Mouse (Mus musculus) cerebellum, adult 9-10 months (tissue): ENCODE measurements around the gene Fshr.
"Not testable (repeated sequence)": the region's sequence is repeated elsewhere in the genome, so short reads cannot be mapped to it uniquely, and the experiment has no call there.

Experiments used
- DNase-seq: peaks from one replicate; pipeline ENCODE4 v3.0.0; 2022

The Fshr gene

DNA sequence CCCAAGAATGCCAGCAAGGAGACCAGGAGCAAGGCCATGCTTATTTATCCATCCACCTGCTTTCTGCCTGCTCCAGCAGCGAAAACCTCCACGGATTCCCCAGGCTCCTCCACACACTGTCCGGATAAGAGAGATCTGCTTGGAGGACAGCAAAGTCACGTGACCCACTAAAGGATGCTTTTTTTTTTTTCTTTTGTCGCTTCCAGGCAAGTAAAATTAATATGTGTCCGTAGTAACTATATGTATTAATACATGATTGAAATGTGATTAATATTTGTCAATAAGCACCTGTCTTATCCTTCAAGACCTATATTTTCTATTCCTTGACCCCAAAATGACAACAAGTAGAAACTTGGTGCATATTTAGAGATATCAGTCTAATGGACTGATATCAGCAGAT, at the start of gene Fshr:
Gene Fshr (minus strand): TSS at position 101 of the 400 bp plus-strand sequence.
- DNase-seq, result no peak

DNA sequence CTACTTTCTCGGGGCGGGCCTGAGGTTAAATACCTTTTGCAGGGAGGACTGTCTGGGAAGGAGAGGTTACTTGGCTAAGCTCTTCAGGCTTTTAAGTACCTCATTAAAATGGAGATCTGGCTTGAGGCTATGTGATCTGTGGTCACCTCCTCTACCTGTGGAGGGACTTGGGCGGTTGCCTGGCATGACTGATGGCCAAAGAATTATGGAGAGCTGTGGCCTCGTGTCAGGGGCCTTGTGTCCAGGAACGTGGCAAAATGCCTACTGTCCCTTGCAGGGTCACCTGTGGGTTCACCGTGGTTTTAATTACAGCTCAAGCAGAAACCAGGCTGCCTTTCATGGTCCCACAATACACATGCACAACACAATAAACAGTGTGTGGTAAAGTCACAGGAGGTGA, 1.7 kb upstream of the Fshr start:
- DNase-seq, result no peak

DNA sequence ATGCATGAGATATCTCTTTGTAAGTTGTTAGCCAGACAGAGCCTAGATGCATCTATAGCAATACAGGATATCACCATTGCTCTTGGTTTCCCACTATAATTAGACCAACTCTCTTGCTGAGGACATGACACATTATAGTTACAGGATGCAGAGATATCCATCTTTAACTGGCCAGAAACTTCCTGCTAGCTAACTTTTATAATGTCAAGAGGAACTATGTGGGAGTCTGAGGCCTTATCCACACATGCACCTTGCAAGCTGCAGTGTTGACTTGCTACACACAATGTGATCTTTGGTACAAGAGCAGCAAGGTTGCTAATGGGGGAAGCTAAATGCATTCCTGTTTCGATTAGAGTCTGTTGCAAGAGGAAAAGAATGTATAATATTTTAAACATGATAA, 26.9 kb downstream of the Fshr start:
- no peak for DNase-seq

DNA sequence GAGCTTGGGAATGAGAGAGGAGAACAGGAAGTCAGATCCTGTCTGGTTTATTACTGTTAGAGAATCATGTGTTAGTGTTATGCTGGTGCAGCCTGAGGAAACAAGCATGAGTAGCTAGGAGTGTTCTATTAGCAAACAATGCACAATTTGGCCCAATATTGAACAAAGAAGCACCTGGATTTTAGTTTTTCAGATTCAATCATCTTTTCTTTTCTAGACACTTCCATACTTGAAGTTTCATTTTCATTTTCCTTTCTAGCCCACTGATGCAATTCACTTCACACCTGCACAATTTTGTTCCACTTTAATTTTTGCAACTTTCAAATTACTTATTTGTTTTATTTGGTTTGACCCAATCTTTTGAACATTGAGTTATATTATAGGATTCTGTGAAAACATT, 35.7 kb downstream of the Fshr start:
- DNase-seq, result no peak

DNA sequence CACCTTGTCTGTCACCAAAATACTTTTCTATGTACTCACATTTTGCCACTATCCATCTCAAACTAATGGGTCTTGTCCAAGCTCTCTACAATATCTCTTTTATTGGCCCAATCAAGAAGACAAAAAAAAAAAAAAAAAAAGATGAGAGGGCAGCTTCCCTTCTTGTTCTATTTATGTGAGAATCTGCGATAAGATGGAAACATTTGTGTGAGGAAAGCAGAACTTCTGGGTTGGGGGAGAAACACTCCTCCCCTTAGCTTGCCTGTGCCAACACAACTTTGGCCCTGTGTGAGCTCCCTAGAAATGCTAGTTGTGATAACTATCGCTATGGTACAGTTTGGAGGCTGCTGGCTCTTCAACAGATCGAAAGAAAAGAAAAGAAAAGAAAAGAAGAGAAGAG, 38.0 kb downstream of the Fshr start:
- no peak for DNase-seq

DNA sequence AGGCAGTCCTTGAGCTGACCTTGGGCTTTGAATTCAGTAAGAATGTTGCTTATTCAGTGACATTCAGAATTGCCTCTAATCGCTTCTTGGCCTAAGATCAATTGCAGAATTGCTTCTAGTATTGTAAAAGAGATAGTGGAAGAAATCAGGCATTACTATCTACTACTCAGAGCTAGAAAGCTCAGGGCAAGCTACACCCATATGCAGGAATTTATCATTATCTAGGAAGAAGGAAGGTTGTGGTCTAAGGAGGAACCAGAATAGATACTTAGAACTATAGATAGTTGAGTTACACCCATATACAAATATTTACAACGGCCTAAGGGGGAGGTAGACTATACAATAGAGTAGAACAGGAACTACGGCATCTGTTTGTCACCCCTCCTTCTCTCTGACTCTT, 41.1 kb downstream of the Fshr start:
- not testable (repeated sequence) for DNase-seq

DNA sequence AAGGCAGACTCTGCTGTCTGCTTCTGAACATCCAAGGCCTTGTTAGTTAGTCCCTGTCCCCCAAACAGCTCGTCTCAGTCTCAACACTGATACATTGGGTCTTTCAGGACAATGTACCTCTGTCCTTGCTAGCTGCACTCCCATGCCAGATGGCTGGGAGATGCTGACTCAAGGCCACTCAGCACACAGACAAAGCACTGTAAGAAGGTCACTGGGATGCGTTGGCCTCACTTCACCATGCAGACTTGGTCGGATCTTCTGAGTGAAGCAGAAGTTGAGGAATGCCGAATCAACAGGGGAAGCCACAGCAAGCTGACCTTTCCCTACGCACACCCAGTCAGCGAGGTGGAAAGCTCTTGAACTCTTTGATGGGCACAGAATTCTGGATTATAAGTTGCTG, 55.7 kb downstream of the Fshr start:
- DNase-seq, result no peak

DNA sequence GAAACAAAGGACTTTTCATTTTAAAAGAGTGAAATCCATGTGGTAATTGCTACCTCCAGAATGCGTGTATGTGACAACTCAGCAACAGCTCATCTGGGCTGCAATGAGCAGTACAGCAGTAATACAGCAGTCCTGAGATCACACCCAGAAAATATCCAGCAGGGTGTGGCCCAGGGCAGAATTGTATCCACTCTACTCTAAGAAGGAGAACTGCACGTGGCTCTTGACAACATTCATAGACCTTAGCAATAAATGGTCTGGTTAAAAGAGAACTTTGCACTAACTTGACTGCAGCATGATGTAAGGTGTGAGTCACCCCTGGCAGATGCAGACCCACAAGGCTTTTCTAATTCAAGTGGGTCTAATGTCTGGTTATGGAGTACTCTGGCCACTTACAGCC, 80.5 kb downstream of the Fshr start:
- DNase-seq, result no peak

DNA sequence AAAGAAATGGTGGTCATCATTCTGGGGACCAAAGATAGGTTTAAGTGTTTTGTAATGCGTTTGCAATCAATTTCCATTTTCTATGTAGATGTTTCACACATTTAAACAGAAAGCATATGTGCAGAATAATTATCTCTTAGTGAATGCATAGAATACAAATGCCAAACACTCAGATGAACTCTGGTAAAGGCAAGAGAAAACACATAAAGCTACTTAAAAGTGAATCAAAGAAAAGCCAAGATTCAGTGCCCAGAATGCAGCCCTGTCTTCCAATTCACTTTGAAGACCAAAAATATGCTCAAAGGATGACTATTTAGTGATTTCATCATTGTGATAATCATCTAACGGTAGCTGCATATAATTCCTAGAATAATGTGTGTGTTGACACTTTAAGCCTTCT, 81.2 kb downstream of the Fshr start:
- DNase-seq, result no peak

DNA sequence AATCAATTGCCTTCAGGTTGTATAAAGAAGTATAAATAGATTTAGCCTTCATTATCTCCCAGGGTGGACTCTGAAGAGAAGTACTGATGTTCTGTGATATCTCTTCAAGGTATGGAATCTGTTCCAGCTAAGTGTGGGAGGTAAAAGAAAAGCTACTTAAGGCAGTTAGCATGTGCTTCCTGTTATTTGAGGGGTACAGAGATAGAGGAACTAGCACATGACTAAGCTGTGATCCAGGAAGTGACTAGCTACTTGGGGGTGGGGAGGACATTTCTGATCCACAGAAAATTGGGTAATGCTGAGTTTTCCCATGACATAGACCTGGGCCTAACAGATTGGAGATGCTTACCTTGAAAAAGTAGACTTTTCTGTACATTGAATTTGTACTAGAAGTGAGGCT, 86.5 kb downstream of the Fshr start:
- no peak for DNase-seq

DNA sequence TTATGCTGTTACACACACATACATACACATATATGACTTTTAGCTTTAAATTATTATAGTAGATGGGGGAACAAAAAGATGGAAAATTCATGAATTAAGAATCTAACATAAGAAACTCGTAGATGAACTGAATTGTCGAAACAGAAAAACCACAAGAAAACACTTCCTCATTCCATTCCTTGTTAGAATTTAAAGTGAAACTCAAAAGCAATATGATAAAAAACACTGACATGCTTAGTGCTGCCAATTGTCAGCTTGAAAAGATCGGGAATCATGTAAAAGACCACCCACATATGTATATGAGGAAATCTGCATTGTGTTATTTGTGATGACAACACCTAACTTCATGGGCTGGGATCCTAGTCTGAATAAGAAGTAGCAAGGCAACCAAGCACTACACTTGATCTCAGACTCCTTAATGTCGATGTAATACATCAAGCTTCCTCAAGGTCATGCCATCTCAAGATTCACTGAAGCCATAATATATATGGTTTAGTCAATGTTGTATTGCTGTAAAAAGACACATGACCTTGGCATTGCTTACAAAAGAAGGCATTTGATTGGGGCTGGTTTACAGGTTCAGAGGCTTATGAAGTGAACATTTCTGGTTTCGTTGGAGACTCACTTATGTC, 99.6 kb downstream of the Fshr start:
- DNase-seq, result no peak

DNA sequence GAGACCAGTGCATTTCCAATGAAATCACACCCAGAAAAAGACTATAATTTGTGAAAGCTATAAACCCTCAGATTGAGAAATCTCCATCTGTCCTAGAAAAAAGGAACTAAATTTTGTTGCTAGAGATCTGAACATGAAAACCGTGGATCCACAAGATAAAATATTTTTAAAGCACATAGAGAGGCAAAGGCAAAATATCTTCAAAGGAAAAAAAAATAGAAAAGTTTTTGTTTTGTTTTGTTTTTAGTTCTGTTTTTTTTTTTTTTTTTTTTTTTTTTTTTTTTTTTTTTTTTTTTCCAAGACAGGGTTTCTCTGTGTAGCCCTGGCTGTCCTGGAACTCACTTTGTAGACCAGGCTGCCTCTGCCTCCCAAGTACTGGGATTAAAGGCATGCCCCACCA, 100.7 kb downstream of the Fshr start:
- DNase-seq, result not testable (repeated sequence)

DNA sequence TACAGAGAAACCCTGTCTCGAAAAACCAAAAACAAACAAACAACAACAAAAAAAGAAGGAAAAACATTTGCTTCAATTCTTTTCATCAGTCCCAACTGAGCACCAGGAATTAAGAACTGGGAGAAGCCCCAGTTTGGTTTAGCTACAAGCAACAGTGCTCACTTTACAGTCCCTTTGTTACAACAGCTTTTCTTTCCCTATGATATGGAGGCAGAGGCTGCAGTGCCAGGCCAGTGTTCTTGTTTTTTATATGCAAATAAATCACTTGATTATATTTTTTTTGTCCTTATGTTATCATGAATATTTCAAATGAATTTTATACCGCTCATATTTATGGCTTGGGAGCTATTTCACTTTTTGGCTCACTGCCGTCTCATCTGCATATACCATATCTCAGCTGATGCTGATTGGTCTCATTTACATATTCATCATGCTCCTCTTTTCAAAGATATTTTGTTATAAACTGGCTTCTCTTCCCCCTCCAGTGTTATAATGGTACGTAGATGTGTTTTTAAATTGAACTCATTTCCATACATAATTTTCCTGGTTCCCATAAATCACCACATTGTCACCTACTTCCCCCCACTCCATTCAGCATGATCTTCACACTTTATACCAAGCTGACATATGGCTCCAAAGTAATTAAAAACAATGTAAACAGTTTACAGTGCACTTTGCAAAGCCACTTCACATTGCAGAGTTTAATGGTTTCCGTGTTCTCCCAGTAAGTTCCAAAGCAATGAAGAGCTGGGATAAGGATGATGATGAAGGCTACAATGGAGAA, 110.6 kb downstream of the Fshr start:
- no peak for DNase-seq

DNA sequence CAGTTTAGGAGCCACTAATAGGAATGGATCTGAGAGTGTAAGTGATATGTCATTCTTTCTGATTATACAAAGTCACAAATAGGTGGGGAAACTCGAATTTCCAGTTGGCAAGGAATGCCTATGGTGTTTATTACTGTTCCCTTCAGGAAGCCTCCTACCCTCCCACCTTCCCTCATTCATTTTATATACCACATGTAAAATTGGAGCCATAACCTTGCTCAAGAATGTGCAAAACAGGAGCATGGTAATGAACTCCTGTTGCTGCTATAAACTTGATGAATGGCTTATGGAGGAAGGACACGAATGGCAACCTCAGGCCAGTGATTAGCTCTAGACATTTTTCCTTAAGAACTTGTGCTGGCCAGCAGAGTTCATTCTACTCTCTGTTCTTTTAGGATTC, 117.6 kb downstream of the Fshr start:
- DNase-seq, result no peak

DNA sequence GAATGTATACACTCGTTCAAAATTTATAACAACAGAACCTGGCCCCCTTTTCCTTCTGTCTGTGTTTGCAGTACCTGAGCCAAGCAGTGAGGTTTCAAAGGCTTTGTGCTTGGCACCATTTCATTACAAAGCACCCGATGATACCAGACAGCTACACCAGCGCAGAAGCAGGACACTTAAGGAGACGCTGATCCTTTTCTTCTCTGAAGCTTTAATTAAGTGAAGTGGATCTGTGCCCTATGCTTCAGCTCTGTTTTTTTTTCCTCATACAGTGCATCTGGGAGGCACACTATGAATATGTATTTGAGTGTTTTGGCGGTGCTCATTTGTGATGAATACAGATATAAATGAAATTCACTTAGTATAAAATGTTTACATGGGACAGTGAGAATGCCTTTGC, 120.8 kb downstream of the Fshr start:
- DNase-seq, result no peak

DNA sequence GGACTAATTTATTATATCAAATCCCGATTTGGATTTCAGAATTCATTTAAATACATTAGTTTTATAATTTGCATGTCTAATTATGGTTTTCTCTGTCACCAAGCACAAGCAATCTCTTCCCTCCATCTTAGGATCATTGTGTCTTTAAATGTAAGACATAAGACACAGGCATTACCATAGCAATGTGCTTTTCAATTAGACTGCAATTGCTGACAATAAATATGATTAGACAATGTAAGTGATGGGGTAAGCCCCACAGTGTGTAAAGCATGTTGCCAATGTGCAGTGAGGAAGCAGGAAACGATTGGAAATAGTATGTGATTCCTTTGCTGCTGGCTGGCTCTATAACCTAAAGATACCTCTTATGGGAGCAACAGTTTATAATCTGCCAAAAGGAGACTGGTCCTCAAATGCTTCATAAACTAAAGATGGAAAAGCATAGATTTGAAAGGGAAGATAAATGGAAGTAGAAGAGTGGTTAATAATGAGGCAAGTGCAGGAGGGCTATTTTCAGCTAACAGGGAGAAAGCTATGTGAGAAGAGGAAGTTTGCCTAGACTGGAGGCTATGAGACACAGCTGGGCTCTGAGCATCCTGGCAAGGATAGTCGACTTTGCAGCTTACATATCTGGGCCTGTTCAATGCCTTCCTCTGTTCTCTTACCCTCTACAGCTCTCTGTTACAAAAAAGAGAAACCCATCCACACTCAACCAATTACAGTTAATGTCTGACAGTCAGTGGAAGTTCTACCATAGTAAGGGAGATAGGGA, 136.0 kb downstream of the Fshr start:
- no peak for DNase-seq

DNA sequence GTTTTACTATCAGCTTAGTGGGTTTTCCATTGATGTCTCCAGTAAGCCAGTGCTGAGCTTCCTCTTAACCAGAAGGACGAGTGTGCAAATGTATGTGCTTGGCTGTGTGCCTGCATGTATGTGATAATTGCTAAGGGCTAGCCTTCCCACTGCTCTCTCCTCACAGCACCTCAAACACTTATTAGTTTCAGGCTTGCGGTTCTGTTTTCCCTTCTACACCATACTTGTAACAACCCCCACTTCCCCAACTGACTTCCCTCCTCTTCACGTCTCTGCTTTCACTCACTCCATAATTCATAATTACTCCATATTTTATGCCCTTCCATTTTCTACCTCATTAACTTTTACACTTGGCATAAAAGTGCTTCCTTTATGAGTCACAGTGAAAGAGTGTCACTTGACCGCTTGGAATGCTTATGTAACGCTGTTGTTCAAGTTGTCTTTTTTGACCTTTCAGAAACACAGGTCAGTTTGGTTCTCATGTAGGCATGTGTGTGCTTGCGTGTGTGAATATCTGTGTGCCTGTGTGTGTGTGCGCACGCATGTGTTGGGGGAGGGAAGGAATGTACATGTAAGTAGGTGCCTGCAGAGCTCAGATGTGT, 138.0 kb downstream of the Fshr start:
- no peak for DNase-seq

DNA sequence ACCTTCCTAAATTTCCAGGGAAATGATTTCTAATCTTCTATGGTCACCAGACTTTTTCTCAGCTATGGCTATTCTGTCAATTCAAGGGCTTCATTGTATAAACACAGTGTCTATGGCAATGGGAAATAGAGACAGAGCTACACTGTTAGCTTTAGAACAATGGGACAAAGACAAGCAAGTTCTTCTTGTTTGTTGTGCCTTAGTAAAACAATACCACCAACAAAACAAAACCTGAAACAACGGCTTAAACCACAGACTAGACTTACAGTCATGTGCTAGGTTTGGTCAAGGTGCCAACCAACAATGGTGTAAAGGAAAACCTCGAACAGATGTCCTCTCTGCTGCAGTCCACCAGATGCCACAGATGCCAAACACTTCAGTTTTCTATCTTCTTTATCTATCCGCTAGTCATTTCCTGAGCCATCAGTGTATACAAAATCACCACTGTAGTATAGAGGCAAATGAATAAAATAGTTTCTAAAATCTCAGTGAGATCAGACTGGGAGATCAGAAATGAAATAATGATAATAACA, 149.4 kb downstream of the Fshr start:
- peak; percentile 2 for DNase-seq

DNA sequence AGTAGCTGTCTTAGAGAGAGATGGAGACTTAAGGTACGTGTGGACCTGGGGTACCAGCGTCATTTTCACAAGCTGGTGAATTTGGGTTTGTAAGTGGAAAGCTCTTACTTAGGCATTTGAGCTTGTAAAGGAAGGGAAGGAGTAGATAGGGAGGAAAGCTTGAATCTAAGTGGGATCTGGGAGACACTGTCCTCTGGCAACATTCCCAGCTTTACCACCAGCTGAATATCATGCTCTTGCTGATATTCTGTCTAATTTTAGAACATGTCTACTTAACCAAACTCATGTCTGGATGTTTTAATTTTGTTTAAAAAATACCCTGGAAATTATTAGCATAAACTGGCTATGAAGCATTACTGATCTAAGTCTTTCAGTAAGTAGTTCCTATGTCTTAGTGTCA, 151.4 kb downstream of the Fshr start:
- no peak for DNase-seq

DNA sequence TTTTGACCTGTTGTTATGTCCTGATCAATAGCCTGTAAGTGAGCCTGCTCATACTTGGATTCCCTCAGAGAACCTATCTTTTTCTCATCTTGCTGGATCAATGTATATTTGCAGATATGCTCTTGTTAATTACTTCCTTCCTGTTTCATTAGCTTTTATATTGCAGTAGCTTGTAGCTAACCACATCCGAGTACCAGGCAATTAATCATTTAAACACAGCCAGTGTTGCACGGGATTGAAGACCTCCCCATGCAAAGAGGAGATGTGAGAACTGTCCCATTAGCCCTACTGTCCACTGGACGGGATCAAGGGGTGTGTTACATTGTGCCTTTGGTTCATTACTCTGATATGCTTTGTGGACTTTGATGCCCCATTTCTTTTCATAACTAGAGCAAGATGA, 154.5 kb downstream of the Fshr start:
- no peak for DNase-seq

DNA sequence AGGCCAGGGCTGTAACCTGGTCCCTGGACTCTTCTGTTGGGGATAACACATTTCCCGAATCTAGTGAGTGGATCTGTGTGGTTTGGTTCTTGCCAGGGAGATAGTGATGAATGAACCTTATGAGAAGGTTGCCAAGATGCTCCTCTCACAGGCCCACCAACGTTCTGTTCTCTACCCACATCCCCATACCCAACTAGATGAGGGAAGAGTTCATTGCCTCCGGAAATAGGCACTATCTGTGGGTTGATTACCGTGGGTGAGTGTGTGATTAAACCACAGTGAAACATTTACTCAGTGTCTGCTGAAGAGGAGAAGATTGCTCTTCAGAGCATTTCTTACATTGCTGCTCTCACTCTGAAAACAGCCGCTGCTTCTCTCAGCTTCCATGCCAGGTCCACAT, 163.8 kb downstream of the Fshr start:
- DNase-seq, result no peak

DNA sequence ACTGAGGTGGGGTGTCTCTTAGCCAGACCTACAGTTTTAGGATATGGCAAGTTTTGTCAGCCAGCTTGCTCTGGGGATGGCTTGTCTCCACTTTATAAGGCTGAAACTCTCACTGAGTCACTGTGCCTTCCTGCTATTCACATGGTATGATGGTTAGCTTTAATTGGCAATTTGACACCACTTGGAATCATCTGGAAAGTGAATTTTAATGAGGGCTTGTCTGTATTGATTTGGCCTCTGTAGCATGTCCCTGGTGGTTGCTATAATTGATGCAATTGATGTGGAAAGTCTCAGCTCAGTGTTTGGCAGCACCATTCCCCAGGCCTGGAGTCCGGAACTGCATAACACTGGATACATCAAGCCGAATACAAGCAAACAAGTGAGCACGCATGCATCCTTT, 164.4 kb downstream of the Fshr start:
- DNase-seq, result no peak

DNA sequence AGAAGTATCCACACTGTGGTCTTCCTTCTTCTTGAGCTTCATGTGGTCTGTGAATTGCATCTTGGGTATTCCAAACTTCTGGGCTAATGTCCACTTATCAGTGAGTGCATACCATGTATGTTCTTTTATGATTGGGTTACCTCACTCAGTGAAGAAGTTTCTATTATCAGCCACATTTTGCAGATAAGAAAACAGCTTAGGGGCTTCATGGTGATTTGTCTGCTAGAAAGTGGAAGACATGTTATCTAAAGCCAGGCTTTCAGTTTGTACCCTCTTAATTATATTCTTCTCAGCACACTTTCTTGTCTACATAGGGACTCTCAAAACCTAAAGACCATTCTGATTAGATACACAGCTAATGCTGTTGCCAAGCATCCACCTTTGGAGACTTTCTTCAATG, 165.8 kb downstream of the Fshr start:
- no peak for DNase-seq
